Mouse (Mus musculus) liver, adult (tissue): Measurements from ENCODE around the gene Esr2.

ENCODE experiments used
- GATA4 ChIP-seq: IDR thresholded peaks from 2 replicates; pipeline ENCODE4 v1.6.1; 2014; ENCODE audit warnings: mild to moderate bottlenecking, low read length; ENCODE audit not compliant: insufficient replicate concordance

Gene Esr2

DNA sequence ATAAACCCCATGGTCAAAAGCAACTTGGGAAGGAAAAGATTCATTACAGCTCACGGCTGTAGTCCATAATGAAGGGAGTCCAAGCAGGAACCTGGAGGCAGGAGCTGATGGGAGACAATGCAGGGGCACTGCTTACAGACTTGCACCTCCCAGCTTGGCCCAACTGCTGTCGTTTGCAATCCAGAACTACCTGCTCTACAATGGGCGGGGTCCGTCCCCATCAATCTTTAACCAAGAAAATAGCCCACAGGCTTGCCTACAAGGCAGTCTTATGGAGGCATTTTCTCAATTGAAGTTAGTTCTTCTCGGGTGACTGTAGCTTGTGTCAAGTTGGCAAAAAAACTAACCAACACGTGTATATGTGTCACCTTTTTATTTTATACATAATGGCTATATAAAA, 3.4 kb upstream of the Esr2 start:
- TF ChIP-seq GATA4: no peak

DNA sequence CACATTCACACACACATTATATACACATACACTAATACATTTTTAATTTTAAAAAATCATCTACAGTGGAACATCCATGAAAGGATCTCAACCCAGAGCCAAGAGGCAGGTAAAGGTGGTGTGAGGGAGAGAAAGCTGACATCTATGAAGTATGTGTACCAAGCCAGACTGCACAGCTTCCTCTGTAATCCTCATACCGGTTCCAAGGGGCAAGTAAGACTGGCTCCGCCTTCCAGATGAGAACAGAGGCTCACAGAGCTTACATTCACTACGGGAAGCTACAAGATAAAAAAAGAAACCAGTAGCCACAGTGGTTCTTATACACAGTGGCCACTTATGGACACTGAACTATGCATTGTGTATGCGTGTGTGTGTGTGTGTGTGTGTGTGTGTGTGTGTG, 2.5 kb upstream of the Esr2 start:
- TF ChIP-seq GATA4: no peak

DNA sequence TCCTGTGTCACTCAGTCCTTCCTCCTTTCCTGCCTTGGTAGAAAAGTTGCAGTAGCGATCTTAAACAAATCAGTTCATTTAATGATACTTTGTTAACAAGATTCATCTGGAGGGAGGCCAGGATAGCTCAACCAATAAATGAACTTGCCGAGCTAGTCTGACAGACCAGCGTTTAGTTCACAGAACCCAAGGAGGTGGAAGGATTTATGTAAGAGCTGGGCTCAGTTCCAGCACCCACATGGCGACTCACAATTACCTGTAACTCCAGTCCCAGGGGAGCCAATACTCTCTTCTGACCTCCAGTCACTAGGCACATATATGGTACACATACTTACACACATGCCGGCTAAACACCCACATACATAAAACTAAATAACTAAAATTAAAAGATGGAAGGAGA, 2.0 kb upstream of the Esr2 start:
- no peak for TF ChIP-seq GATA4

DNA sequence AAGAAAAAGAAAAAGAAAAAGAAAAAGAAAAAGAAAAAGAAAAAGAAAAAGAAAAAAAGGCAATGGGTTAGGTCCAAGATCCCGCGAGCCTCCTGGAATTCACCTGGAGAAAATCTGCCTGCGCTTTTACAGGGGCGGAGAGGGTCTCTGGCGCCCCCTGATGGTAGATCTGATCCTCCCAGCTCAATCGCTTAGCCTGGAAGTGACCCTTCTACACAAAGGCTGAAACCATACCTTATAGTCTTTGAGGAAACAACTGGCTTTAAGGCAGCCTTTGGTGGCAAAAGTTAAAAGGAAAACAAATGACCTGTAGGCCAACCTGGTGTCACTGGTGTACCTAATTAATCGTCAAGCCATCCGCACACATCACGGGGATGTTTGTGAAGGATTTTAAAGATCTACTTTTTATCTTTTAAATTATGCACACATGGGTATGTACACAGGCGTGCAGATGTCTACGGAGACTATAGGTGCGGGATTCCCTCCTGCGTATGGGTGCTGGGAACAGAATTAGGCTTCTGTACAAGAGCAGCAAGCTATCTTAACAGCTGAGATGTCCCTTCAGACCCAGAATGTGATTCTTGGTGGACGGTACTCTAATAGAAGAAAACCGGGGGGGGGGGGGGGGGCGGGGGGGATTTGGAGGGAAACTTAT, 932 bp upstream of the Esr2 start:
- no peak for TF ChIP-seq GATA4

DNA sequence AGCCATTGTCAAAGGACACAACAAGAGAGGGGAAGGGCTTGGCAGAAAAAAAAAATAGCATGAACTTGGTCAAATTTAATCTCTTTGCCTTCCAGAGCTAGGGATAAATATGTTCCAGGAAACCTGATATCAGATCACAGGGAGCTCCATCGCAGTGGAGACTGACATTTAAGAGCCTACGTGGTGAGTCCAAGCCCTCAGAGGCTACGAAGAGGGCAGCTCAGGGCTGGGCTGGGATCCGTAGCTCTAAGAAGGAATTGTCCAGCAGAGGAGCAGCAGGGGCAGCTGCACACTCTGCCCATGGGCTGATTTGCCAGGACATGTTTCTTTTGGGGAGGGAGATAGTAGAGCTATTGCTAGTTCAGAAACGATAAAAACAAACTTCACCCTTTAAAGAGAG, 11.4 kb downstream of the Esr2 start:
- TF ChIP-seq GATA4: no peak

DNA sequence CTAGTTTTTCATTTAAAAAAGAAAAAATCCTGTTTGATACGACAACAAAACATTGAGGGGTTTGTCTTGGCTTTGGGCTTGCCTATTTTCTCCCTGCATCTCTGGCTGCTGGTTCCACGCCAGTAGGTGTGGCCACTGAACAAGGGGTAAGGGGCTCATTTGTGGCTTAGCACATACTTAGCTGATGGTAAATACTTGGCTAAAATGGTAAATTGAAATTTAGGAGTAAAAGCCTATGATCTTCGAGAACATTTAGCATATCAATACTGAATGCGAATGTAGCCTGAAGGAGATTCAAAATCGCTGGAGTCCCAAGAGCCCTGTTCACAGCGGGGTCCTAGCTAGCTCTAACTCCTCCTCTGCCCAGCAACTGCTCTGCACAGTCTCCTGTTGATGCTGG, 40.4 kb downstream of the Esr2 start:
- no peak for TF ChIP-seq GATA4

DNA sequence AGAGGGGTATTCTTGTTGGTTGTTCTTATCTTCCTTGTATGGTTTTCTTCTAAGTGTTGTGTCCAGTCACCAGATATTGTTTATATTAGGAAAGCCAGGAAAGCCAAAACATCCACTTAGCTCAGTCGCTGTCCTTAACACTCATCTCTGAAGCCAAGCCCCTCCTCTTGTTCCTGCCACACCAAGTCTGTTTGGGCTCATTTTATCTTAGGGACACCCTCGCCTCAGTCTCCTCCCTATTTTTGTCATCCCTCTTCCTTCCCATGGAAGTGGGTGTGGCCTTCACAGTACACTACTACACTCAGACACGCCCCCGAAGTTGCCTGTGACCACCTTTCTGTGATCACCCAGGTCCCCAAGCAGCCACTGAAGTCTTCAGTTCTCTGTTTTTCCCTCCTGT, 44.5 kb downstream of the Esr2 start:
- TF ChIP-seq GATA4: no peak

DNA sequence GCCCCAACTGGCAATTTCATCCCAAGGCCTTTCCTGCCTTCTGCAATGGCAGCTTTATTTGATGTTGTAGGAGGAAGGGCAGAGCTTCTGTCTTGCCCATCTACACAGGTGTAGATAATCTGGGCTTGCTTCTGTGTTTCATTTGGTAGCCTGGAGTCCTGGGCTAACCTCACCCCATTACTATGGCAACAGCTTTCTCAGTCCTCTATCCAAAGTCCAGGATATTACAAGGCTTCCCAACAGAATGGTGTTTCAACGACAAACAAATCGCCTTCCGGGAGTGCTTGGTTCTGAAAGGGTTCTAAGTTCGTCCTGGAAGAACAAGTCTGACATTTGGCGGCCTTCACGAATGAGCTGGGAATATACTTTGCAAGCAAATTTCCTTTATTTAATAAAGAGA, 46.2 kb downstream of the Esr2 start:
- TF ChIP-seq GATA4: no peak

DNA sequence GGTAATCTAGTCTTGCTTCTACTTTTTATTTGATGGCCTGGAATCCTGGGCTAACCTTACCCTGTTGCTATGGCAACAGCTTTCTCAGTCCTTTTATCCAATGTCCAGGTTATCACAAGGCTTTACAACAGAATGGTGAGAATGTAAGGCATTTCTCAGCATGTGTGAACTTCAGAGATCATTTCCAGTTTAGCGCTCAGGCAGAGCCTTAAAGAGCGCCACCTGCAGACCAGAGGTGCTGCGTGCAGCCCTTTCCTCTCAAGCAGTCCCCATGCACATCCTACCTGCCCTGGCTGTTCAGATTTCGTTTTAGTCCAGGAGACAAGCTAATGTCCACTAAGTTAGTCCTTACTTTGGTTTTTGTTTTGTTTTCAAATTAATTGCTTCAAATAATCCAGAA, 46.8 kb downstream of the Esr2 start:
- no peak for TF ChIP-seq GATA4

DNA sequence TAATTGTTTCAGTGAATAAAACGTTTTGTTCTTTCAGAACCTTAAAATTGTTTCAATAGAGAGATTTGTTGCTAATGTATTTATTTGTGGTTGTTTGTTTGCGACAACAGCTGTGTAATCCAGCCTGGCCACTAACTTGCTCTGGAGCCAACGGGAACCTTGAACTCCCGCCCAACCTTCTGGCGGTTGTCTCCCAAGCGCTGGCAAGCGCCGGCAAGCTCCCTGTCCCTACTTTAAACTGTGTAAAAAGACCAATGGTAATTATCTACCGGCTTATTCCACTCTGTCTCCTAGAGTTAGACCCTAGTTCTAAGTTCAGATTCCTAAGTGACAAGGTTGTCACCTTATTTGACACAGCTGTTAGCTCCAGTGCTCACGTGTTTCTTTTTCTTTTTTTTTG, 48.2 kb downstream of the Esr2 start:
- TF ChIP-seq GATA4: no peak

DNA sequence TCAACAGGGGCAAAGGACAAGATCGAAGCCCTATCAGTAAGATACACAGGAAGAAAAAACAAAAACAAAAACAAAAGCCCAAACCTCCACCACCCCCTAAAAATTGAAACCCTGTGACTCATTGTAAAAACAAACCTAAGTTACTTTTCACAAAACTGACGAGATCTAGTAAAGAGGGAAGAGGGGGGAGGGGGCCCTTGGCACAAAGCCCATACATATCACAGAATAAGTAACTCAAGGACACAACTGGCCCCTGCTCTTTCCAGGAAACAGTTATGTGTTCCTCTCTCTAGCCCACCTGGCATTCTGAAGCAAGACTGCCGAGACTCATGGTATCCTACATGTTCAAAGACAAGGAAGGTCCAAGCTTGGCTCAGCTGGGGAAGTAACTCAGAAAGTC, 48.8 kb downstream of the Esr2 start:
- no peak for TF ChIP-seq GATA4

DNA sequence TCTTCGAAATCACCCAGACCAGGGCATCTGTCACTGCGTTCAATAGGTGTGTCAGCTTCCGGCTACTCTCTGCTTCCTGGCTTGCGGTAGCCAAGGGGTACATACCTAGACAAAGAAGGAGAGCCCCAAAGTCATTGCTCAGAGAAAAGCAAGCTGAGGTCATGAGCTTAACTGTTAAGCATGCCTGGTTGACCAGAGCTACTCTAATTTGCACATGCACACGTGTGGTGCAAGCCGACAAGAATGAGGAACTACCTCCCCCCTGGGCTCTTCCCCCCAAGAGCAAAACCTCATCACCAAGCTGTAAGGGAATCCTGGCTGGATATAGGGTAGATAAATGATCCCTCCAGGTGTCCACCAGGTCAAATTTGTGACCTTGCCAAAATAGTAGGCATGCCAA, 53.8 kb downstream of the Esr2 start:
- TF ChIP-seq GATA4: no peak

DNA sequence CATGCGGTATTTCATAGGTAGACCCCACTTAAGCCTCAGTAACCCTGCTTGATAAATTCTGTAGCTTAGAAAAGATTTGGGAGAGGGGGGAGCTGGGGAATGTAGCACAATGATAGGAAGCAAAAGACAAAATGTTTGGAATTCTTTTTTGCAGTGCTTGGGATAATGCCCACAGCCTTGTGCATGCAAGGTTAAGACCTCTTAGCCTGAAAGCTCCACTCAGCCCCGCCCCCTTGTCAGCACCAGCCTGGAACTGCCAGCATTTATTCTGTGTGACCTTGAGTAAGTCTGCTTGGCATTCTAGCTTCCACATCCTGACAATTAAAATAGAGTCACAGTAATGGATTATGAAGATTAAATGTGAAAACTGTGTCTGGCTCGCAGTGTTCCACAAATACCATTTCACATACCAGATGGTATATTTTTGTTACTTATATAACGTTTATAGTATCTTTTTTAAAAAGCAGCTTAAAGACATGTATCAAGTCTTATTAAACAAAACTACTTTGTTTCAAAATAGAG, 59.4 kb downstream of the Esr2 start:
- no peak for TF ChIP-seq GATA4

DNA sequence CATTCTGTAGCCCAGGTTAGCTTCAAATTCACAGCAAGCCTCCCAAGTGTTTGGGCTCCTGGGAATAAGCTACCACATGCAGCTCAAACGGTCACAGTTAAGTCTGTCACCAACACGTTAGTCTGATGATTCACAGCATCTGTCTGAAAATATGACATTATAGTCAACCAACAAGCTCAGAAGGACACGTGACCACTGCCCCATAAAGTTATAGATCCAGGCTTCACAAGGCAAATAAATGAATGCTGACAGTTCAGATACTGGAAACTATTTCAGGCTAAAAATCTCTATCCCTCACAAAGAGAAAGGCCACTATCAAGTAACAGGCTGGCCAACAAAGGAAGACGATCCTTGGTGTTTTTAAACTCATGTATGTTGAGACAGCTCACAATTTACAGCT, 60.5 kb downstream of the Esr2 start:
- no peak for TF ChIP-seq GATA4

DNA sequence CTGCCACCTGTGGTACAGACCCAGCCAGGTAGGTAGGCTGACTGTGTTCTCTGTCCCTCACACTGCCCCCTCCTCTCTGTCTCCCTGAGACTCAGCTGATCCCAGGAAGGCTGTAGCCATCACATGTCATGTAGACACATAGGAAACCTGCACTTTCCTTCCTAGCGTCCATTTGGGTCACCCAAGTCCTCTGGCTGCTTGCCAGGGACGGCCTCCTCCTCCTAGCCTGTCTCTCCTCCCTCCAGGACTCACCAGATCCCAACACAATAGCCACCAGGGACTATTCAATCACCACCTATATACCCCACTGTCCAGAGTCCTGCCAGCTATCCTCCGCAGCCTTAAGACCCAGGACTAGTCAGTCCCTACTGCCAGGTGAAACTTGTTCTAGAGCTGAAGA, 66.0 kb downstream of the Esr2 start:
- no peak for TF ChIP-seq GATA4

DNA sequence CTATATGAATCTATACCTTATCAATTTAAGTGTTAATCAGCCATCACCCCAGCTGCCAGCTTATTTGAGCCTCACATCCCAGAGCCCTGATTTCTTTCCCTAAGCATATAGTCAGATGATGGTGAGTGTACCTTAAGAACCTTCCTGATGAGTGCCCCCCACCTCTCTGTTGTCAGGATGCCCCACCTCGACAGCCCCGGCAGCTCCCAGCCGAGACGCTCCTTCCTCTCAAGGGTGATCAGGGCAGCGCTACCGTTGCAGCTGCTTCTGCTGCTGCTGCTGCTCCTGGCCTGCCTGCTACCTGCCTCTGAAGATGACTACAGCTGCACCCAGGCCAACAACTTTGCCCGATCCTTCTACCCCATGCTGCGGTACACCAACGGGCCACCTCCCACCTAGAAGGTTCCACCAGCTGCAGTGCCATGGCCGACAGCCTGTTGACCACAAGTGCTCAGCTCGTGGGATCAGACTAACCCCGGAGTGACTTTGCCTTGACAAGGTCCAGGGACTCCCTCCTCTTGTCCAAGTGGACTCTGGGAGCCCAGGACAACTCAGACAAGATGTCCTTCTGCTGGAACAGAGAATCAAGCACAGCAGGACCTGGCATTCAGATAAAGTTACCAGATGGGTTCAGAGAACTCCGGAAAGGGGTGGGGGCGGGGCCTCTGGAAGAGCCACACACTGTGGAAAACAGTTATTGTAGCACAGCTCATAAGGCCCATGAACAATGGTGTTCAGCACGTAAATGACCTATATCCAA, 67.2 kb downstream of the Esr2 start:
- TF ChIP-seq GATA4: no peak
